Mouse (Mus musculus) NIH3T3 (cell line): ENCODE data around the gene 6820408C15Rik.

Experiments
- DNase-seq: peaks from one replicate; pipeline ENCODE4 v3.0.0-alpha.2; 2012; ENCODE audit warnings: low read depth

Gene 6820408C15Rik

GRCm38 (mm10) chr2:152415287-152415686, at the start of gene 6820408C15Rik:
Gene 6820408C15Rik, plus strand, starts transcription at chr2:152415587.
- DNase-seq = no peak

GRCm38 (mm10) chr2:152367917-152368316, 47.5 kb upstream of the 6820408C15Rik start:
- no peak for DNase-seq

- DNase-seq = peak; percentile 87
Observed at GRCm38 (mm10) chr2:152368532-152369140, 46.8 kb upstream of the 6820408C15Rik start.

- DNase-seq = no peak
Observed at GRCm38 (mm10) chr2:152372104-152372503, 43.3 kb upstream of the 6820408C15Rik start.

- DNase-seq = no peak
Observed at GRCm38 (mm10) chr2:152372661-152373060, 42.7 kb upstream of the 6820408C15Rik start.

- no peak for DNase-seq
Observed at GRCm38 (mm10) chr2:152373547-152373946, 41.8 kb upstream of the 6820408C15Rik start.

DNA sequence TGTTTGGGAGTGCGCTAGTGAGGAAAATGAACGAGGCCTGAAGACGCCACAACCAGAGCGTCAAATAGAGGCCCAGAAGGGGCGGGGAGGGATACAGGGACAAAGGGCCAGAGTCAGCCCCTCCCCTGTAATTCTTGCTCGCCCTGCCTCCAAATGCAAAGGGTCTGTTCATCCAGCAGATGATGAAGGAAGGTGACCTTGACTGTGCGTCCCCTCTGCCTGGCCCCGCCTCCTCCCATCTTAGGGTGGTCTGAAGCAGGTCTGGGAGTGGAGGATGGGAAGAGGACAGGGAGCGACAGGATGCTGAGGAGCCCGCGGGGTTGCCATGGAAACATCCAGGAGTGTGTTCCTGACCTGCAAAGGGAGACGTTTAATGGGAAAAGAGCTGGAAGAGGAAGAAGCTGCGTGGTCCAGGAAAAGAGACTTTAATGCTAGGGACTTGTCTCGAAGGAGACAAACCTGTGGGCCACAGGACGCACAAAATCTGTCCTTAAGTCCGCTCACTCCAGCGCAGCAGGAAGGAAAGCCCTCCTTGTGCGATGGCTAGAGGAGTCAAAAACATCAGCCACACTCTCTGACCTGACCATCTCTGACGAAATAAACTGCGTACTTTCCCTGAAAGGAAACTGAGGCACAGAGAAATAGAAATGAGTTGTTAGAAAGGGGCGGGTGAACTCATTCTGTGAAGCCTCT, 39.6 kb upstream of the 6820408C15Rik start:
- no peak for DNase-seq

- DNase-seq = no peak
Observed at GRCm38 (mm10) chr2:152376345-152376741, 39.0 kb upstream of the 6820408C15Rik start, which contains the start of gene Nrsn2. Gene Nrsn2, minus strand, starts transcription at chr2:152376638.

- no peak for DNase-seq
Observed at GRCm38 (mm10) chr2:152384191-152384590, 31.2 kb upstream of the 6820408C15Rik start.

DNA sequence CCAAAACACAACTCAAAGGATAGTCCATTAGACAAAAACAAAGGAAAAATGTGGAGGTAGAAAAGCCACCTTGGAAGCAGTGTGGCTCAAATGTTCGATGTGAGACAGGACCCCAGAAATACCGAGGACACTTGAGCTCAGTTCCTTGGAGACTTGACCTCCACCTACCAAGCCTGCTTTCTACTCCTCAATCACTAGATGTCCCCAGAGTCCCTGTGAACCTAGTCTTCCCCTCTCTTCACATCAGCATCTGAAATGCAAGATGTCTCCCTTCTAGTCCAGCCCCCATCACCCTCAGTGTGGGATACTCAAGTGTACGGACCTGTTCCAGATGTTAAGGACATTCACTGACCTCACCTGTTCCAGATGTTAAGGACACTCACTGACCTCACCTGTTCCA, 22.6 kb upstream of the 6820408C15Rik start:
- DNase-seq = peak; percentile 71

- no peak for DNase-seq
Observed at GRCm38 (mm10) chr2:152393225-152394017, 22.0 kb upstream of the 6820408C15Rik start.

GRCm38 (mm10) chr2:152395271-152395920, 20.0 kb upstream of the 6820408C15Rik start:
- DNase-seq = no peak

DNA sequence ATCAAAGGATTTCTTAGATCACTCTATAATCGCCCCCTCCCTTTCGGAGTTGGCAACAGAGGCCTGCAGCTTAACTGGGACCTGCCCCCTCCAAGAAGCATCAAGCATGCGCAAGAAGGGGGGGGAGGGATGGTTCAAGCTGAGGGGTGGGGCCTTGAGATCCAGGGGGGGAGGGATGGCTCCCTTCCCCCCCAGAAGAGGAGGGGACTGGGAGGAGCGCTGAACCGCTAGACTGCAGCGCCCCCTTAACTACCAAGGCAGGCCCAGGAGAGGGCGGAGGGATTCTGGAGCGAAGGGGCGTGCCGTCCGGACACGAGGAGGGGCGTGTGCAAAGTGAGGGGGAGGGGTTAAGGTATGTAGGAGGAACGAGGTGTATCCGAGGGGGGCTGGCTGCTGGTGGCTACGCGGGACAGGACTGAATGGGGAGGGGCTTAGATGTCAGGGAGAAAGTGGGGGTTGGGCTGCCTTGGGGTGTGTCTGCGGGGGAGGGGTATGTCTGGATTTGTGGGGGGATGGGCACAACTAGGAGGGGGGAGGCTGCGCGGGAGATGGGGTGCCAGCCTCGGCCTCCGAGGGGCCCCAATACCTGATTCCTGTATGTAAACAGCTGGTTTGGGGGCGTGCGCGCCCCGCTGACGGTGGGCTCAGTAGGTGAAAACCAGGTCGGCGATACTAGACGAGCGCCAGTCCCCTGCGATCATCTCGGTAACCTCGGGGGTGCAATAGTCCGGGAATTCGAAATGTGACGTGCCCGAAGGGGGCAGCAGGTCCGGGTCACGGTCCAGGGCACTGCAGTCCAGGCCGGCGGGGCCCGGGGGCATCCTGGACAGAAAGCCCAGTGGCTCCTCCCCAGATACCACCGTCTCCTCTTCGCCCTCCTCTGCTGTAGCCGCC, 19.0 kb upstream of the 6820408C15Rik start:
- peak; percentile 98 for DNase-seq

DNA sequence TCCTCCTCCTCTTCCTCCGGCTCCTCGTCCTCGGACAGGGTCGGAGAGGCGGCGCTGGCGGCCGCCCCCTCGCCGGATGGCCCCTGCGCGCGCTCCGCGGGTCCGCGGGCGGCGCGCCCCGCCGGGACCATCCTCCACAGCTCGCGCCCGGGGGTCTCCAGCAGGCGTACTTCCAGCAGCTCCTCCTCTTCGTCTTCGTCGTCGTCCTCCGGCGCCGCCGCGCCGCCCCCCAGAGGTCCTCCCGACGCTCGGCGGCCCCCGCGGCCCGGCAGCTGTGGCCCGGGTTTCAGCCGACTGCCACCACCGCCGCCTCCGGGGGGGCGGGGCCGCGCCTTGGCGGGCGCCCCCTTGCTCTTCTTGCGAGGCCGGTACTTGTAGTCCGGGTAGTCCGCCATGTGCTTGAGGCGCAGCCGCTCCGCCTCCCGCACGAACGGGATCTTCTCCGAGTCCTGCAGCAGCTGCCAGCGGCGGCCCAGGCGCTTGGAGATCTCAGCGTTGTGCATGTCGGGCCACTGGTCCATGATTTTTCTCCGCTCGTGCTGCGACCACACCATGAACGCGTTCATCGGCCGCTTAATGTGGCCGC, 18.3 kb upstream of the 6820408C15Rik start:
- DNase-seq = peak; percentile 91

DNA sequence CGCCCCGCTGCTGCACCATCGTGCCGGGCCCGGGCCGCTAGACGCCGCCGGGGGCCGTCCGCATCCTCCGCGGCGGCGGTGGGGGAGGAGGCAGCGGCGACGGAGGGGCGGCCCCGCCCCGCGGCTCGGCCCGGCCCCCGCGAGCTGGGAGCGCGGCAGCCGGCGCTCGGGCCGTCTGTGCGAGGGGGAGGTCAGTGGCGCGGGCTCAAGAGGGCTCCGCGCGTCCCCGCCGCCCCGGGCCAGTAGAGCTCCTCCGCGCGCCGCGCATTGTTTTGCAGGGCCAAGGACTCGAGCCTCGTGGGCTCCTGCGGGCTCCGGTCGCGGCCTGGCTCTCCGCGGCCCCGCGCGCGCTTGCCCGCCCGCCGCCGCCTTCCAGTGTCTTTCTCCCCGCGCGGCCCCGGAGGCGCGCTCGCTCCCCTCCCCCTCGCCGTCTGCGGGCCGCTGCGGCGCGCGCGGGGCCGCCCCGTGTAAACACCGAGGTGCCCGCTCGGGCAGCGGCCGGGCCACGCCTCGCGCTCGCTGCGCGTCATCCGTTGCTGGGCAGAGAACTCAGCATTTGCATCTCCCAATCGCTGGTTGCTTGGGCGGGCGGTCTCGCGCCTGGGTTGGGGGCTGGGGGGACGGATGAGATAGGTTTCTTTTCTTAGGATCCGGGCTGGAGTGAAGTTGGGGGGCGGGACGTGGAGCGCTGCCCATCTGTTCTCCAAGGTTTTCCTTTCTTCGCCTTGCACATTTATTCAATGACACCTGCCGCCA, 17.5 kb upstream of the 6820408C15Rik start, which contains the start of gene Sox12:
TSS of gene Sox12 (minus strand) at position 384 of the 756 bp plus-strand sequence.
- DNase-seq = peak; percentile 98

- peak; percentile 96 for DNase-seq
Observed at GRCm38 (mm10) chr2:152398691-152399090, 16.7 kb upstream of the 6820408C15Rik start.

DNA sequence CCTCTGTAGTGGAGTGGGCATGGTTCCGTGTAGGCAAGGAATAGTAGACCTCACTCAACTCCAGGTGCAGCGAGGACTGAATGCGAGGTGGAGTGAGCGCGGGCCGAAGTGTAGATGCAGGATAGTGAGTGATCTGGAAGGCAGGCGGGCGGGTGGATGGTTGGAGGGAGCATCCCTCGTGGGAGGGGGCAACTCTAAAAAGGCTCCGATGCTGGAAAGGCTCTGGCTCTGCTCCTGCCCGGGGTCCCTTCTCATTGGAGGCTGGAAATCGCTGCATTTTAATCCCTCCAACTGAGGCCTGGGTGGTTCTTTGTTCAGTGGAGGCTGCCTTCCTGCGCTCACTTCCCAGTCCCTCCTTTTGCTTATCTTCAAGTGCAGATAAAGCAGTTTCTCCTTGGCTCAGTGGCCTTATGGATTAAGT, 16.3 kb upstream of the 6820408C15Rik start:
- DNase-seq = no peak

- DNase-seq = peak; percentile 97
Observed at GRCm38 (mm10) chr2:152406126-152406525, 9.3 kb upstream of the 6820408C15Rik start.

DNA sequence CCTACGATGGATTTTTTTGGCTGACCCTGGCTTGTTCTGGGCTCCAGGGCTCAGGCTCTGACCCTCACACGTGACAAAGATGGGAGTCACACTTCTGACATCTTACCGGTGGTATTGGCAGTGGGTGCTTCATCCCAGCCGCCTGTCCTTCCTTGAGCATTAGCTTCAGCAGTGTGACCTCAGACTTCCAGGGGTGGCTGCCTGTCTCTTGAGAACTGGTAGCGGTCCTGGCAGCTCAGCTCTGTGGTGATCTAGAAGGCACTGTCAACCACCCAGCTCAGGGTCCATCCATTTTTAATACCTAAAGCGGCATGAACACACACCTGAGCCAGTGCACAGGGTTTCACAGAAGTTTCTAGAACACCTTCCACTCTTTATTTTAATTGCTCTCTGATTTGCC, 5.6 kb upstream of the 6820408C15Rik start:
- no peak for DNase-seq

- DNase-seq = no peak
Observed at GRCm38 (mm10) chr2:152410971-152411371, 4.4 kb upstream of the 6820408C15Rik start.
